Mouse (Mus musculus) intestine, postnatal 0 days (tissue): ENCODE data around the gene Pcyt1a. TPM values are rescaled to one million over a fixed set of nuclear protein-coding genes. Genes with fewer than 3 reads are reported as not detected.
A peak's percentile ranks its signal among the peaks of the same experiment; 100 is the strongest.

Experiments
- ATAC-seq: fragments of 200-750 bp; cut with Nextera tagmentation; 2 replicates; pipeline ENCODE4 v1.8.0; 2017; ENCODE audit warnings: mild to moderate bottlenecking, moderate TSS enrichment, moderate library complexity
- H3K27ac ChIP-seq: fragments of 300-500 bp; sonication (generic); 2 replicates; pipeline ENCODE4 v1.5.1; 2014; ENCODE audit warnings: mild to moderate bottlenecking, low read depth, low read length, moderate library complexity
- H3K27me3 ChIP-seq: fragments of 300-500 bp; sonication (generic); replicated peaks from 2 replicates; pipeline ENCODE4 v1.6.1; 2014; ENCODE audit warnings: low read length, mixed read lengths; ENCODE audit not compliant: control insufficient read depth, insufficient read depth
- H3K36me3 ChIP-seq: fragments of 300-500 bp; sonication (generic); 2 replicates; pipeline ENCODE4 v1.6.1; 2014; ENCODE audit warnings: mild to moderate bottlenecking, moderate library complexity; ENCODE audit not compliant: control insufficient read depth, insufficient read depth
- H3K4me1 ChIP-seq: fragments of 300-500 bp; sonication (generic); replicated peaks from 2 replicates; pipeline ENCODE4 v1.6.1; 2014; ENCODE audit warnings: antibody characterized with exemption, low read length, mixed read lengths; ENCODE audit not compliant: control insufficient read depth, insufficient read depth
- H3K4me2 ChIP-seq: fragments of 300-500 bp; sonication (generic); replicated peaks from 2 replicates; pipeline ENCODE4 v1.6.1; 2014; ENCODE audit warnings: low read depth, mild to moderate bottlenecking, moderate library complexity
- H3K4me3 ChIP-seq: fragments of 300-500 bp; sonication (generic); 2 replicates; pipeline ENCODE4 v1.5.1; 2014; ENCODE audit warnings: low read depth, low read length
- H3K9ac ChIP-seq: fragments of 300-500 bp; sonication (generic); 2 replicates; pipeline ENCODE4 v1.6.1; 2014; ENCODE audit warnings: mild to moderate bottlenecking, low read depth, low read length
- H3K9me3 ChIP-seq: fragments of 300-500 bp; sonication (generic); 2 replicates; pipeline ENCODE4 v1.6.1; 2016; ENCODE audit warnings: mixed run types; ENCODE audit not compliant: control insufficient read depth
- CTCF ChIP-seq: sonication (generic); IDR thresholded peaks from 2 replicates; pipeline ENCODE4 v1.5.1; 2016; ENCODE audit warnings: low read depth, mild to moderate bottlenecking, control low read depth, antibody characterized with exemption, moderate library complexity
- WGBS: fragments of 180-500 bp; shearing (Covaris S2); extraction: QIAGEN DNeasy Blood & Tissue Kit; methylation state at CpG from one replicate; pipeline ENCODE4 v1.1.7; 2014; 5-methylcytosine and 5-hydroxymethylcytosine counted together
- polyA plus RNA-seq: library from polyadenylated mRNA; unstranded; fragments of >200 nt; fragmentation: Nextera tagmentation; extraction: Ambion mirVana; gene quantifications from 2 replicates; pipeline ENCODE4 v1.2.1, GENCODE M21; 2015

Gene Pcyt1a
- polyA plus RNA-seq, 1 experiment from 2014 or later, result 114 TPM

DNA sequence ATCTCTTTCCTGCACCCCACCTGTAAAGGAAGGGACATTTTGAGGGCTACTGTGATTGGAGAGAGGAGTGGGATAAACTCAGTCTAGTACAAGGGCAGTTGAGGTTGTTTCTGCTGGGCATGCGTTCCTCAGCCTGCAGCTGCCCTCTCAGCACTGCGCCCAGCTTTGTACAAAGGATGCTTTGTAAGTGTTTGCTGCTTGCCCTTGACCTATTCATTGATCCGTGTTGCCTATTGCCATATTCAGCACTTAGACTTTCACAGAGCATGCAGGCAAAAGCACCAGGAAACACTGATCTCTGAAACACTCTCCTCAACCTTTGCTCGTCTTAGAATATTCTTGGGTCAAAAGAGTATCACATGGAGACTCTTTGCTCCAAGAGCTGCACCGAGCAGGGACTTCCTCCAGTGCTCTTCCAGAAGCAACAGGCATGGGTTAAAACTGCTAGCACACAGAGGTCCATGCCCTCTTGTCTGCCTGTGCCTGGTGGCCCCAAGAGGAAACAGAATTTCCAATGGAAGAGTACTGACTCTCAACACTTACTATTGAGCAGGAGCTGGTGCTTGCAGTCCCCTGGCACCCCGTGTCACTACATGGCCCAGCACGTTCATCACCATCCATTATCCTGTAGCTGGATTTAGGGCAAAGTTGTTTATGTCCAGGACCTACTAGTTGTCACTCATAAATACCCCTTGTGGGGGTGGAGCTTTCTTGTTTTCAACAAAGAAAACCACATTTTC, 41.7 kb downstream of the Pcyt1a start:
- Histone ChIP-seq H3K27me3 (no peaks in the 10 kb centered on the region), H3K27ac (peak overlapping the region; percentile 5; the same call in 1 of the 2 replicates), H3K9ac (no peak overlapping the region), H3K4me3 (no peak overlapping the region), H3K4me1 (no peaks in the 10 kb centered on the region), H3K4me2 (no peak overlapping the region), H3K9me3 (no peaks in the 10 kb centered on the region), H3K36me3 (peaks cover 66% of the 10 kb centered on the region)
- 54% methylated on average over 7 of the region's 7 CpGs for WGBS
- ATAC-seq, result peak; percentile 10; the same call in 1 of the 2 replicates
- no peak for TF ChIP-seq CTCF

DNA sequence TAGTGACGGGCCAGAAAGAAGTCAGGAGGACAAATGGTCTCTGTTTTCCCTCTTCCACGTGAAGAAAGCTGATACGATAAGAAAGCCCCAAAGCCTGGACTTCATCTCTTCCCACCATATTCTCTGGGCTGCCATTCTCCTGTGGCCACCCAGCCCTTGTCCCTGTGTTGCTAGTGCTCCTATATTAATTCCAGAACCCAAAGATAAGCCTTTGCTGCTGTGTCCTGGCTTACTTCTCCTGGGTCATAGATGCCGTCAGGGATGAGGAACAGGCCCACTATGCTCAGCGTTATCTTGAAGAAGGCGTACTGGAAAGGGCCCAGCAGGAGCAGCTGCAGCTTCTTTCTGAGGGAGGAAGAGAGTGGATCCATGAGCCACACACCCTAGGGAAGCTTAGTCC, 46.6 kb downstream of the Pcyt1a start:
- Histone ChIP-seq H3K4me3 (no peak overlapping the region), H3K9me3 (no peaks in the 10 kb centered on the region), H3K4me2 (no peak overlapping the region), H3K9ac (no peak overlapping the region), H3K36me3 (peaks cover 34% of the 10 kb centered on the region), H3K27me3 (no peaks in the 10 kb centered on the region), H3K27ac (no peak overlapping the region), H3K4me1 (no peaks in the 10 kb centered on the region)
- ATAC-seq, result no peak
- no peak for TF ChIP-seq CTCF
- 85% methylated on average over 6 of the region's 6 CpGs for WGBS

- no peak overlapping the region for H3K4me3 ChIP-seq
- H3K27ac ChIP-seq, result no peak overlapping the region
- H3K4me2 ChIP-seq, result no peak overlapping the region
- no peak for TF ChIP-seq CTCF
- peaks cover 30% of the 10 kb centered on the region for H3K36me3 ChIP-seq
- H3K9ac ChIP-seq, result no peak overlapping the region
- H3K27me3 ChIP-seq, result no peaks in the 10 kb centered on the region
- H3K9me3 ChIP-seq, result no peaks in the 10 kb centered on the region
- whole genome bisulfite sequencing, result 63% methylated on average over 2 of the region's 2 CpGs
- no peak for ATAC-seq
- H3K4me1 ChIP-seq, result no peaks in the 10 kb centered on the region
These were observed 48.7 kb downstream of the Pcyt1a start for GRCm38 (mm10) chr16:32479415-32479814.

DNA sequence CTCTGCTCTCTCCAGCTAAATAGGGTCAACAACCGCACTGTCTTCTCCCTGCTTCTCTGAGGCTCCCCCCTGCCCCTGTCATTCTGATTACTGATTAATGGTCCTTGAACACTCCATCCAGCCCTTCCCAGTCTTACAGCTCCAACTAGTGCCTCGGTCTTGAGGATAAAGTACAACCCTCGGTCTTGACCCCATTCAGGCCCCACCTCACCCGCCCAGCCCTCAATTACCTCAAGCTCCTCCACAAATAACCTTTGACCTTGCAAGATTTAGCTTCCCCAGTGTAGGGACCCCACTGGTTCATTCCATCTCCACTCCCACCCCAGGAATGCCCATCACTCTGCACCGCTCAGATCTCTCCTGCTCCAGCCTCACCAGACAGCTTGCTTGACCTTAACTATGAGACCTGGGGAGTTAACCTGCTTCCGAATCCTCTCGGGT, 53.7 kb downstream of the Pcyt1a start:
- H3K27me3 ChIP-seq, result no peaks in the 10 kb centered on the region
- peak; percentile 58 for ATAC-seq
- H3K27ac ChIP-seq, result peak overlapping the region; percentile 88
- peak overlapping the region; percentile 58 for H3K4me2 ChIP-seq
- H3K4me1 ChIP-seq, result no peaks in the 10 kb centered on the region; the same call in 1 of the 2 replicates
- TF ChIP-seq CTCF, result 0 out of 2 replicates have a peak, but pooled peaks have one; percentile 9
- H3K36me3 ChIP-seq, result no peaks in the 10 kb centered on the region; the same call in 1 of the 2 replicates
- no peak overlapping the region for H3K4me3 ChIP-seq
- 17% methylated on average over 7 of the region's 7 CpGs for WGBS
- no peak overlapping the region for H3K9ac ChIP-seq
- H3K9me3 ChIP-seq, result no peaks in the 10 kb centered on the region

DNA sequence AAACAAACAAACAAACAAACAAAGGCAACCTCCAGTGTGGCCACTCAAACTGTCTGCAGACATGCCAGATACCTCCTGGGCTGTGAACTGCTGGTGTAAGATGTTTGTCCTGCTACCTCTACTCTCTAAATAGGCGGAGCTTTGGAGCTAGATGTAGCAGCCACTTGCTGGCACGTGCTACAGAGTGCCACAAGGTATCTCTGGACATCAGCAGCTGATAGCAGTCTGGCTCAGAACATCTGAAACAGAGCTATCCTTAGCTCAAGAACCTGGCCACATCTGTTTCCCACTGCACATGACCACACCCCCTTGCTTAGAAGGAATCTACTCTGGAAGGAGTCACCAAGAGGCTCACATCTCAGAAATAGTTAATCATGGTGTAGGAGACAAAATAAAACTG, 54.5 kb downstream of the Pcyt1a start:
- Histone ChIP-seq H3K9ac (no peak overlapping the region), H3K27ac (peak overlapping the region; percentile 88), H3K27me3 (no peaks in the 10 kb centered on the region), H3K4me1 (no peaks in the 10 kb centered on the region; the same call in 1 of the 2 replicates), H3K4me2 (peak overlapping the region; percentile 58), H3K9me3 (no peaks in the 10 kb centered on the region), H3K36me3 (no peaks in the 10 kb centered on the region; the same call in 1 of the 2 replicates), H3K4me3 (peak overlapping the region; percentile 25; the same call in 1 of the 2 replicates)
- ATAC-seq, result no peak
- WGBS, result 38% methylated on average over 2 of the region's 2 CpGs
- TF ChIP-seq CTCF, result no peak

DNA sequence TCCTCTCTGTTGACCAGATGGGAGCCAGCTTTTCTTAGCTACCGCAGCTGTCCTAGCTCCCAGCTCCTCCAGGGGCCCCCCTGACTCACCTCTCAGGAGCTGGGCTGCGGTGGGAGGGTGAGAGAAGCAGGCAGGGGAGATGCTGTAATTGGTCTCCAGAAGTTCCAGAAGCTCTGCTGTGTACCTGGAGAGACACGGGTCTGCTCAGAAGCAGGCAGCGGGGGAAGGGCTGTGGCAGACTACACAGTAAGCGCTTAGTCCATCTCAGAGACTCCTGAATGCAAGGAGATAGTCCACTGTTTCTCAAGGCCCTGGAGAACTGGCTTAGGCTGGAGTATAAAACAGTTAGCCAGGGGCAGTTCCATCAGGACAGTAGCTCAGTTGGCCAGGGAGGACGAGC, 55.3 kb downstream of the Pcyt1a start:
- peak overlapping the region; percentile 41 for H3K9ac ChIP-seq
- no peaks in the 10 kb centered on the region for H3K9me3 ChIP-seq
- no peaks in the 10 kb centered on the region; the same call in 1 of the 2 replicates for H3K4me1 ChIP-seq
- H3K27ac ChIP-seq, result peak overlapping the region; percentile 88
- H3K4me3 ChIP-seq, result peak overlapping the region; percentile 25
- no peak for ATAC-seq
- H3K27me3 ChIP-seq, result no peaks in the 10 kb centered on the region
- TF ChIP-seq CTCF, result no peak
- peak overlapping the region; percentile 58 for H3K4me2 ChIP-seq
- 46% methylated on average over 6 of the region's 6 CpGs for WGBS
- H3K36me3 ChIP-seq, result no peaks in the 10 kb centered on the region; the same call in 1 of the 2 replicates
